Mouse (Mus musculus) forebrain, postnatal 0 days (tissue): ENCODE results near the gene Pabpn1l. TPM values are rescaled to one million over a fixed set of nuclear protein-coding genes. Genes with fewer than 3 reads are reported as not detected.

Source experiments
- ATAC-seq: fragments of 200-750 bp; cut with Nextera tagmentation; 2 replicates; pipeline ENCODE4 v1.8.0; 2017; ENCODE audit warnings: mild to moderate bottlenecking, moderate library complexity
- DNase-seq: peaks from one replicate; pipeline ENCODE4 v3.0.0-alpha.2; 2015
- H3K27ac ChIP-seq: fragments of 300-500 bp; sonication (generic); 2 replicates; pipeline ENCODE4 v1.5.1; 2014; ENCODE audit warnings: low read depth, mild to moderate bottlenecking, antibody characterized with exemption, low read length, moderate library complexity, mixed read lengths
- H3K27me3 ChIP-seq: fragments of 300-500 bp; sonication (generic); 2 replicates; pipeline ENCODE4 v1.6.1; 2014; ENCODE audit warnings: mild to moderate bottlenecking, low read length, mixed read lengths; ENCODE audit not compliant: insufficient read depth
- H3K36me3 ChIP-seq: fragments of 300-500 bp; sonication (generic); 2 replicates; pipeline ENCODE4 v1.6.1; 2014; ENCODE audit warnings: mild to moderate bottlenecking, moderate library complexity; ENCODE audit not compliant: insufficient read depth
- H3K4me1 ChIP-seq: fragments of 300-500 bp; sonication (generic); 2 replicates; pipeline ENCODE4 v1.6.1; 2014; ENCODE audit warnings: antibody characterized with exemption; ENCODE audit not compliant: insufficient read depth
- H3K4me2 ChIP-seq: fragments of 300-500 bp; sonication (generic); 2 replicates; pipeline ENCODE4 v1.6.1; 2014; ENCODE audit warnings: low read depth, mild to moderate bottlenecking, moderate library complexity
- H3K4me3 ChIP-seq: fragments of 300-500 bp; sonication (generic); 2 replicates; pipeline ENCODE4 v1.5.1; 2014; ENCODE audit warnings: low read depth, low read length, mixed read lengths
- H3K9ac ChIP-seq: fragments of 300-500 bp; sonication (generic); 2 replicates; pipeline ENCODE4 v1.6.1; 2014; ENCODE audit warnings: mild to moderate bottlenecking
- H3K9me3 ChIP-seq: fragments of 300-500 bp; sonication (generic); 2 replicates; pipeline ENCODE4 v1.6.1; 2016; ENCODE audit warnings: low read length
- CTCF ChIP-seq: sonication (generic); IDR thresholded peaks from 2 replicates; pipeline ENCODE4 v1.5.1; 2016; ENCODE audit warnings: antibody characterized with exemption, control low read depth, low read depth
- WGBS: fragments of 180-500 bp; shearing (Covaris S2); extraction: QIAGEN DNeasy Blood & Tissue Kit; methylation state at CpG from one replicate; pipeline ENCODE4 v1.1.7; 2014; 5-methylcytosine and 5-hydroxymethylcytosine counted together
- polyA plus RNA-seq: library from polyadenylated mRNA; unstranded; fragments of >200 nt; fragmentation: Nextera tagmentation; extraction: Ambion mirVana; gene quantifications from 2 replicates; pipeline ENCODE4 v1.2.1, GENCODE M21; 2015
- total RNA-seq: library from RNA; depleted of rRNA; stranded (reverse); fragments of >200 nt; gene quantifications from 2 replicates; pipeline ENCODE4 v1.2.3, GENCODE M21; 2014

Pabpn1l gene
- total and polyA plus RNA-seq, 2 experiments from 2014 or later = not detected

GRCm38 (mm10) chr8:122660022-122660421 is 37.5 kb upstream of the Pabpn1l start:
- DNase-seq (no peak), ATAC-seq (no peak)
- Histone ChIP-seq H3K9ac (no peak overlapping the region), H3K4me1 (peaks cover 14% of the 10 kb centered on the region), H3K4me3 (no peak overlapping the region), H3K27me3 (no peaks in the 10 kb centered on the region), H3K4me2 (no peak overlapping the region), H3K27ac (no peak overlapping the region), H3K9me3 (no peaks in the 10 kb centered on the region), H3K36me3 (no peaks in the 10 kb centered on the region)
- 76% methylated on average over 2 of the region's 2 CpGs for WGBS
- peak; percentile 64 for TF ChIP-seq CTCF

GRCm38 (mm10) chr8:122658807-122659160 is 36.2 kb upstream of the Pabpn1l start:
- DNase-seq (no peak), ATAC-seq (no peak)
- H3K4me1 ChIP-seq = peaks cover 8% of the 10 kb centered on the region
- WGBS = 77% methylated on average over 9 of the region's 9 CpGs
- H3K9me3 ChIP-seq = no peaks in the 10 kb centered on the region
- H3K4me2 ChIP-seq = no peak overlapping the region
- H3K4me3 ChIP-seq = no peak overlapping the region
- no peaks in the 10 kb centered on the region for H3K27me3 ChIP-seq
- TF ChIP-seq CTCF = no peak
- no peaks in the 10 kb centered on the region for H3K36me3 ChIP-seq
- H3K9ac ChIP-seq = no peak overlapping the region
- H3K27ac ChIP-seq = no peak overlapping the region

- TF ChIP-seq CTCF = no peak
- DNase-seq (no peak), ATAC-seq (no peak)
- Histone ChIP-seq H3K27ac (no peak overlapping the region), H3K36me3 (no peaks in the 10 kb centered on the region), H3K27me3 (no peaks in the 10 kb centered on the region), H3K9me3 (no peaks in the 10 kb centered on the region), H3K4me2 (no peak overlapping the region), H3K4me3 (no peak overlapping the region), H3K4me1 (peaks cover 8% of the 10 kb centered on the region), H3K9ac (no peak overlapping the region)
- 75% methylated on average over 10 of the region's 10 CpGs for WGBS
Measured at GRCm38 (mm10) chr8:122658149-122658806, 35.7 kb upstream of the Pabpn1l start.

GRCm38 (mm10) chr8:122656056-122656999 is 33.8 kb upstream of the Pabpn1l start:
- no peak overlapping the region for H3K4me2 ChIP-seq
- DNase-seq = no peak
- peaks cover 7% of the 10 kb centered on the region for H3K4me1 ChIP-seq
- 90% methylated on average over 13 of the region's 13 CpGs for WGBS
- no peak for TF ChIP-seq CTCF
- H3K9ac ChIP-seq = no peak overlapping the region
- H3K27me3 ChIP-seq = no peaks in the 10 kb centered on the region
- no peak overlapping the region for H3K4me3 ChIP-seq
- no peak overlapping the region for H3K27ac ChIP-seq
- H3K9me3 ChIP-seq = no peaks in the 10 kb centered on the region
- no peak for ATAC-seq
- H3K36me3 ChIP-seq = no peaks in the 10 kb centered on the region

GRCm38 (mm10) chr8:122654768-122655167 is 32.2 kb upstream of the Pabpn1l start:
- no peak overlapping the region for H3K27ac ChIP-seq
- no peaks in the 10 kb centered on the region for H3K4me1 ChIP-seq
- no peak for TF ChIP-seq CTCF
- ATAC-seq (no peak), DNase-seq (no peak)
- no peaks in the 10 kb centered on the region for H3K9me3 ChIP-seq
- WGBS = 81% methylated on average over 7 of the region's 7 CpGs
- no peak overlapping the region for H3K4me2 ChIP-seq
- H3K9ac ChIP-seq = no peak overlapping the region
- 0 out of 2 replicates have a peak, but pooled peaks cover under 1% of the 10 kb centered on the region for H3K36me3 ChIP-seq
- H3K4me3 ChIP-seq = no peak overlapping the region
- no peaks in the 10 kb centered on the region for H3K27me3 ChIP-seq

GRCm38 (mm10) chr8:122652643-122653042 is 30.1 kb upstream of the Pabpn1l start:
- H3K27me3 ChIP-seq = no peaks in the 10 kb centered on the region
- ATAC-seq (no peak), DNase-seq (no peak)
- no peak overlapping the region for H3K4me2 ChIP-seq
- no peaks in the 10 kb centered on the region for H3K9me3 ChIP-seq
- 78% methylated on average over 6 of the region's 6 CpGs for WGBS
- H3K27ac ChIP-seq = no peak overlapping the region
- peaks cover 17% of the 10 kb centered on the region for H3K36me3 ChIP-seq
- no peak overlapping the region for H3K4me3 ChIP-seq
- no peaks in the 10 kb centered on the region for H3K4me1 ChIP-seq
- H3K9ac ChIP-seq = no peak overlapping the region
- no peak for TF ChIP-seq CTCF

GRCm38 (mm10) chr8:122651326-122651921 is 28.9 kb upstream of the Pabpn1l start:
- Histone ChIP-seq H3K9ac (no peak overlapping the region), H3K4me3 (no peak overlapping the region), H3K27ac (no peak overlapping the region), H3K9me3 (no peaks in the 10 kb centered on the region), H3K4me1 (no peaks in the 10 kb centered on the region), H3K36me3 (peaks cover 23% of the 10 kb centered on the region), H3K27me3 (no peaks in the 10 kb centered on the region), H3K4me2 (no peak overlapping the region)
- DNase-seq (no peak), ATAC-seq (peak; percentile 23; the same call in 1 of the 2 replicates)
- no peak for TF ChIP-seq CTCF
- 60% methylated on average over 16 of the region's 16 CpGs for WGBS
